Mouse (Mus musculus): ENCODE measurements around the gene Ksr2. TPM values are rescaled to one million over a fixed set of nuclear protein-coding genes. Genes with fewer than 3 reads are reported as not detected.

Ksr2 gene
- polyA plus RNA-seq, 1 experiment from 2014 or later = 0.19 TPM

GRCm38 (mm10) chr5:117669843-117670242 lies 256.0 kb downstream of the Ksr2 start:
- Histone ChIP-seq H3K27me3 (ENCODE audit: control insufficient read depth, insufficient read depth, low read length) (no peaks in the 10 kb centered on the region), H3K27ac (ENCODE audit: low read depth, low read length) (0 out of 2 replicates have a peak overlapping the region, but pooled peaks have one; percentile 22), H3K9me3 (replicated peaks; ENCODE audit: control insufficient read depth, low read length) (no peaks in the 10 kb centered on the region), H3K4me1 (ENCODE audit: control insufficient read depth, insufficient read depth, low read length) (peaks cover 18% of the 10 kb centered on the region), H3K9ac (ENCODE audit: low read depth, low read length) (no peak overlapping the region), H3K36me3 (ENCODE audit: control insufficient read depth, insufficient read depth, low read length) (no peaks in the 10 kb centered on the region), H3K4me3 (ENCODE audit: low read depth, low read length) (no peak overlapping the region), H3K4me2 (no peak overlapping the region)
- WGBS (ENCODE audit: insufficient replicate concordance) = 68% methylated on average over 7 of the region's 7 CpGs
- no peak for ATAC-seq (replicated peaks; ENCODE audit: insufficient number of reproducible peaks, low FRiP score, low TSS enrichment)

DNA sequence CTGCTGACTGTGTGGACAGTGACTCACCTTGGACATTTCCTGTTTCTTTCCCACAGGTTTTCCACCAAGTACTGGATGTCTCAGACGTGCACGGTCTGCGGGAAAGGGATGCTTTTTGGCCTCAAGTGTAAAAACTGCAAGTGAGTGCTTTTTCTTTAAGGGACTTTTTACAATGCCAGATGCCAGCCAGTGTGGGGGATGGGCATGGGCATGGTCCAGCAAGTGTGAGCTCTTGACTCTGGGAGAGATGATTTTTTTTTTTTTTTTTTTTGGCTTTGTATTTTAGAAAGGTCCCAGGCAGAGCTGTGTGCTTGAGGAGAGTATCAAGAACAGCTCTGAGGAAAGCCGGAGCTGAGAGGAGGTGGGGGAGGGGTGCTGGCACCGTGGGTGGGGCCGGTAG lies 257.6 kb downstream of the Ksr2 start:
- Histone ChIP-seq H3K4me1 (ENCODE audit: control insufficient read depth, insufficient read depth, low read length) (peaks cover 14% of the 10 kb centered on the region), H3K36me3 (ENCODE audit: control insufficient read depth, insufficient read depth, low read length) (no peaks in the 10 kb centered on the region), H3K27ac (ENCODE audit: low read depth, low read length) (no peak overlapping the region), H3K9ac (ENCODE audit: low read depth, low read length) (no peak overlapping the region), H3K9me3 (replicated peaks; ENCODE audit: control insufficient read depth, low read length) (no peaks in the 10 kb centered on the region), H3K4me3 (ENCODE audit: low read depth, low read length) (no peak overlapping the region), H3K4me2 (no peak overlapping the region), H3K27me3 (ENCODE audit: control insufficient read depth, insufficient read depth, low read length) (no peaks in the 10 kb centered on the region)
- no peak for ATAC-seq (replicated peaks; ENCODE audit: insufficient number of reproducible peaks, low FRiP score, low TSS enrichment)
- WGBS (ENCODE audit: insufficient replicate concordance) = 48% methylated on average over 6 of the region's 6 CpGs

DNA sequence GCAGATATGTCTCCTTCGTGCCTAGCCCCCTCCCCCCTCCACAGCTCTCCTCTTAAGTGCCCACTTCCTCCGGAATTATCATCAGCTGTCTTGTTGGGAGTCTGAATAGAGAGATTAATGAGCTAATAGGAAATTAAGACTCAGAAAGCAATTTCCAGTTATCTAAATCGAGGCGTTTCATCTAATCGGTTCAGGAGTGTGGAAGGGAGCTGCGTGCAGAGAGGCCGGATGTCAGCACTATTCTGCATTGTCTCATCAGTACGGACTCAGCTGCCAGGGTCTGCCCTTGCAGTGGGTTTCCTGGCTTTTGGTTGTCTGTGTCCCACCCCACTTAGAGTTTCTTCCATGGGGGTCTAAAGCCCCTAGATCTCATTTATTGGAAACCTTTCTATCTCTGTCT lies 262.0 kb downstream of the Ksr2 start:
- Histone ChIP-seq H3K27me3 (ENCODE audit: control insufficient read depth, insufficient read depth, low read length) (0 out of 2 replicates have a peak, but pooled peaks cover 3% of the 10 kb centered on the region), H3K9me3 (replicated peaks; ENCODE audit: control insufficient read depth, low read length) (no peaks in the 10 kb centered on the region), H3K4me3 (ENCODE audit: low read depth, low read length) (no peak overlapping the region), H3K36me3 (ENCODE audit: control insufficient read depth, insufficient read depth, low read length) (no peaks in the 10 kb centered on the region), H3K9ac (ENCODE audit: low read depth, low read length) (no peak overlapping the region), H3K27ac (ENCODE audit: low read depth, low read length) (no peak overlapping the region), H3K4me2 (no peak overlapping the region), H3K4me1 (ENCODE audit: control insufficient read depth, insufficient read depth, low read length) (no peaks in the 10 kb centered on the region)
- no peak for ATAC-seq (replicated peaks; ENCODE audit: insufficient number of reproducible peaks, low FRiP score, low TSS enrichment)
- 52% methylated on average over 8 of the region's 8 CpGs for WGBS (ENCODE audit: insufficient replicate concordance)

DNA sequence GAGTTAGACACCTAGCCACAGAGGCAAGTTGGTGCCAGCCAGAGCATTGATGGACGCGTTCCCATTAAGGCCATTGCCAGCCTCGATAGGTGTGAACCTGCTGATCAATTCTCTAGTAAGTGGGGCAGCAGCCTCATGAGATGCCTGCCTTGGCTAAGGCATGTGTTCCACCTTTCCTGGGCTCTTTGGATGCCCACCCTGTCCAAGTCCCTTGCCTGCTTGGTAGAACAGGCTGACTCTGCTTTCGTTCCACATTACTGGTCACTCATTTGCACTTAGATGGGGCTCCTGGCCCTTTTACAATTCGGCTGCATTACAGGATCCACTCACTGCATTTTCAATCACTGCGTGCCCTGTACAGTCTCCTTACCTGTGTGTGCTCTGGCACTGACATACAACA lies 263.4 kb downstream of the Ksr2 start:
- H3K9me3 ChIP-seq (replicated peaks; ENCODE audit: control insufficient read depth, low read length) = no peaks in the 10 kb centered on the region
- no peak overlapping the region for H3K4me2 ChIP-seq
- 0 out of 2 replicates have a peak, but pooled peaks cover 3% of the 10 kb centered on the region for H3K27me3 ChIP-seq (ENCODE audit: control insufficient read depth, insufficient read depth, low read length)
- WGBS (ENCODE audit: insufficient replicate concordance) = 90% methylated on average over 6 of the region's 6 CpGs
- ATAC-seq (replicated peaks; ENCODE audit: insufficient number of reproducible peaks, low FRiP score, low TSS enrichment) = no peak
- H3K4me3 ChIP-seq (ENCODE audit: low read depth, low read length) = no peak overlapping the region
- no peaks in the 10 kb centered on the region for H3K36me3 ChIP-seq (ENCODE audit: control insufficient read depth, insufficient read depth, low read length)
- H3K4me1 ChIP-seq (ENCODE audit: control insufficient read depth, insufficient read depth, low read length) = no peaks in the 10 kb centered on the region
- no peak overlapping the region for H3K27ac ChIP-seq (ENCODE audit: low read depth, low read length)
- no peak overlapping the region for H3K9ac ChIP-seq (ENCODE audit: low read depth, low read length)

DNA sequence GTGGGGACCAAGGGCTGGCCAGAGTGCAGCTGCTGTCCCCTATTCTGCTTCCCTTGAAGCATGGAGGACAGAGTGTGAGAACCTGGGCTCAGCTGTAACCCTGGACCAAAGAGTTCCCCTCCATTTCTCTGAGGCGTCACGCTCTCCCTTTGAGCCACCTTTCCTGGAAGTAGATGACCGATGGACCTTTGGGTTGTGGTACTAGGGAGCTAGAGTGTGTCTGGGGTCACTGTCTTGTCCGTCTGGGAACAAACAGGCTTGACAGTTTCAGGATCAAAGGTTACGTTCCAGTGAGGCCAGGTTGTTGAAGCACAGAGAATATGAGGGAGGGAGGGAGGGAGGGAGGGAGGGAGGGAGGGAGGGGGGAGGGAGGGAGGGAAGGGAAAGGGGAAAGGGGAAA lies 264.6 kb downstream of the Ksr2 start:
- Histone ChIP-seq H3K9me3 (replicated peaks; ENCODE audit: control insufficient read depth, low read length) (no peaks in the 10 kb centered on the region), H3K27me3 (ENCODE audit: control insufficient read depth, insufficient read depth, low read length) (0 out of 2 replicates have a peak, but pooled peaks cover 3% of the 10 kb centered on the region), H3K36me3 (ENCODE audit: control insufficient read depth, insufficient read depth, low read length) (no peaks in the 10 kb centered on the region), H3K9ac (ENCODE audit: low read depth, low read length) (no peak overlapping the region), H3K4me1 (ENCODE audit: control insufficient read depth, insufficient read depth, low read length) (no peaks in the 10 kb centered on the region), H3K27ac (ENCODE audit: low read depth, low read length) (no peak overlapping the region), H3K4me2 (no peak overlapping the region), H3K4me3 (ENCODE audit: low read depth, low read length) (no peak overlapping the region)
- ATAC-seq (replicated peaks; ENCODE audit: insufficient number of reproducible peaks, low FRiP score, low TSS enrichment) = no peak
- WGBS (ENCODE audit: insufficient replicate concordance) = 62% methylated on average over 4 of the region's 5 CpGs

GRCm38 (mm10) chr5:117682226-117682625 lies 268.4 kb downstream of the Ksr2 start:
- Histone ChIP-seq H3K27me3 (ENCODE audit: control insufficient read depth, insufficient read depth, low read length) (0 out of 2 replicates have a peak, but pooled peaks cover 6% of the 10 kb centered on the region), H3K27ac (ENCODE audit: low read depth, low read length) (no peak overlapping the region), H3K4me1 (ENCODE audit: control insufficient read depth, insufficient read depth, low read length) (no peaks in the 10 kb centered on the region), H3K4me3 (ENCODE audit: low read depth, low read length) (no peak overlapping the region), H3K4me2 (no peak overlapping the region), H3K9ac (ENCODE audit: low read depth, low read length) (no peak overlapping the region), H3K36me3 (ENCODE audit: control insufficient read depth, insufficient read depth, low read length) (no peaks in the 10 kb centered on the region), H3K9me3 (replicated peaks; ENCODE audit: control insufficient read depth, low read length) (no peaks in the 10 kb centered on the region)
- 88% methylated on average over 3 of the region's 3 CpGs for WGBS (ENCODE audit: insufficient replicate concordance)
- no peak for ATAC-seq (replicated peaks; ENCODE audit: insufficient number of reproducible peaks, low FRiP score, low TSS enrichment)

DNA sequence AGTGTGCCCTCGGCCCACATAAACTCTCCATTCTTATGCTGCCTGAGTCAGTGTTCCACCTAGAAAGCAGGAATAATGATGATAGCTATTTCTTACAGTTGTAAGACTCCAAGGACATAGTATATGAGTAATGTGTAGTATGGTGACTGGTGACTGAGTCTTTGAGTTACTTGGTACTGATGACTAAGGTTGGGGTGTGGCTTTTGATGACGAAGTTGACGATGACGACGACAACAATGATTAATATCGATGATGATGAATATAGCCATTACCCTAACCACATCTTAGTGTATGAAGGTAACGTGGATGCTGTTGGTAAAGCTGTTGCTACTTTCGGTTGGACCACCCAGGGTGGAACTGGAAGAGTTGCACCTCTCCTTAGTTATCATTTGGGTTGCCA lies 270.7 kb downstream of the Ksr2 start:
- Histone ChIP-seq H3K4me1 (ENCODE audit: control insufficient read depth, insufficient read depth, low read length) (no peaks in the 10 kb centered on the region), H3K4me2 (no peak overlapping the region), H3K27me3 (ENCODE audit: control insufficient read depth, insufficient read depth, low read length) (0 out of 2 replicates have a peak, but pooled peaks cover 3% of the 10 kb centered on the region), H3K4me3 (ENCODE audit: low read depth, low read length) (no peak overlapping the region), H3K9me3 (replicated peaks; ENCODE audit: control insufficient read depth, low read length) (no peaks in the 10 kb centered on the region), H3K36me3 (ENCODE audit: control insufficient read depth, insufficient read depth, low read length) (no peaks in the 10 kb centered on the region), H3K27ac (ENCODE audit: low read depth, low read length) (no peak overlapping the region), H3K9ac (ENCODE audit: low read depth, low read length) (no peak overlapping the region)
- WGBS (ENCODE audit: insufficient replicate concordance) = 87% methylated on average over 8 of the region's 8 CpGs
- ATAC-seq (replicated peaks; ENCODE audit: insufficient number of reproducible peaks, low FRiP score, low TSS enrichment) = no peak

- Histone ChIP-seq H3K4me3 (ENCODE audit: low read depth, low read length) (no peak overlapping the region), H3K4me2 (no peak overlapping the region), H3K9me3 (replicated peaks; ENCODE audit: control insufficient read depth, low read length) (no peaks in the 10 kb centered on the region), H3K9ac (ENCODE audit: low read depth, low read length) (no peak overlapping the region), H3K27me3 (ENCODE audit: control insufficient read depth, insufficient read depth, low read length) (0 out of 2 replicates have a peak, but pooled peaks cover 3% of the 10 kb centered on the region), H3K36me3 (ENCODE audit: control insufficient read depth, insufficient read depth, low read length) (no peaks in the 10 kb centered on the region), H3K4me1 (ENCODE audit: control insufficient read depth, insufficient read depth, low read length) (no peaks in the 10 kb centered on the region), H3K27ac (ENCODE audit: low read depth, low read length) (no peak overlapping the region)
- no peak for ATAC-seq (replicated peaks; ENCODE audit: insufficient number of reproducible peaks, low FRiP score, low TSS enrichment)
- 24% methylated on average over 4 of the region's 4 CpGs for WGBS (ENCODE audit: insufficient replicate concordance)
These were observed 274.1 kb downstream of the Ksr2 start for GRCm38 (mm10) chr5:117687770-117688352.

DNA sequence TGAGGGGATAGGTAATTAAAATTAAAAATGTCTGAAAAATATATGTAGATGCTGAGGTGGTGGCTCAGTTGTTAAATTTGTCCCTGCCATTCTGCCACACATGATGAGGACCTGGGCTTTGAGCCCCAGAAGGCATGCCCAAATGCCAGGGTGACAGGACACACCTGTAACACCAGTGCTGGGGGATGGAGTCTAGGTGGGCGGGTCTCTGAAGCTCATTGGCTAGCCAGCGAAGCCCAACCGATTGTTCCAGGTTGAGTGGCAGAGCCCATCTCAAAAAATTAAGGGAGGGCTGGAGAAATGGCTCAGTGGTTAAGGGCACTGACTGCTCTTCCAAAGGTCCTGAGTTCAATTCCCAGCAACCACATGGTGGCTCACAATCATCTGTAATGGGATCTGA lies 274.9 kb downstream of the Ksr2 start:
- no peaks in the 10 kb centered on the region for H3K9me3 ChIP-seq (replicated peaks; ENCODE audit: control insufficient read depth, low read length)
- WGBS (ENCODE audit: insufficient replicate concordance) = 32% methylated on average over 3 of the region's 3 CpGs

More for the DNA sequence above, 274.9 kb downstream of the Ksr2 start:
- Histone ChIP-seq H3K9ac (ENCODE audit: low read depth, low read length) (no peak overlapping the region), H3K4me2 (no peak overlapping the region), H3K36me3 (ENCODE audit: control insufficient read depth, insufficient read depth, low read length) (no peaks in the 10 kb centered on the region), H3K4me3 (ENCODE audit: low read depth, low read length) (no peak overlapping the region), H3K27me3 (ENCODE audit: control insufficient read depth, insufficient read depth, low read length) (0 out of 2 replicates have a peak, but pooled peaks cover 3% of the 10 kb centered on the region), H3K4me1 (ENCODE audit: control insufficient read depth, insufficient read depth, low read length) (no peaks in the 10 kb centered on the region), H3K27ac (ENCODE audit: low read depth, low read length) (no peak overlapping the region)
- ATAC-seq (replicated peaks; ENCODE audit: insufficient number of reproducible peaks, low FRiP score, low TSS enrichment) = no peak
